Mouse (Mus musculus) thymus, postnatal 0 days (tissue): ENCODE data around the gene Sowaha. TPM values are rescaled to one million over a fixed set of nuclear protein-coding genes. Genes with fewer than 3 reads are reported as not detected.
A peak's percentile ranks its signal among the peaks of the same experiment; 100 is the strongest.

Experiments
- DNase-seq: peaks from one replicate; pipeline ENCODE4 v3.0.0-alpha.2; 2015; ENCODE audit warnings: low spot score
- polyA plus RNA-seq: library from polyadenylated mRNA; unstranded; fragments of >200 nt; fragmentation: Nextera tagmentation; extraction: Ambion mirVana; gene quantifications from 2 replicates; pipeline ENCODE4 v1.2.1, GENCODE M21; 2015

Sowaha gene
- polyA plus RNA-seq, 1 experiment from 2014 or later, result 0.05 TPM

- no peak for DNase-seq
These were observed 25.1 kb upstream of the Sowaha start for GRCm38 (mm10) chr11:53505026-53505663.

GRCm38 (mm10) chr11:53504376-53504775, 24.3 kb upstream of the Sowaha start:
- no peak for DNase-seq

- no peak for DNase-seq
These were observed 23.7 kb upstream of the Sowaha start for GRCm38 (mm10) chr11:53503738-53504137.

- no peak for DNase-seq
These were observed 22.1 kb upstream of the Sowaha start for GRCm38 (mm10) chr11:53502039-53502765.

- no peak for DNase-seq
These were observed 20.5 kb upstream of the Sowaha start for GRCm38 (mm10) chr11:53500569-53500968.

GRCm38 (mm10) chr11:53496946-53497345, 16.9 kb upstream of the Sowaha start:
- DNase-seq, result peak; percentile 85

GRCm38 (mm10) chr11:53495417-53495816, 15.3 kb upstream of the Sowaha start:
- DNase-seq, result no peak

GRCm38 (mm10) chr11:53493243-53493955, 13.3 kb upstream of the Sowaha start:
- DNase-seq, result no peak

- DNase-seq, result no peak
These were observed 11.9 kb upstream of the Sowaha start for GRCm38 (mm10) chr11:53491954-53492401.

- DNase-seq, result no peak
These were observed 9.3 kb upstream of the Sowaha start for GRCm38 (mm10) chr11:53489421-53489820.

- no peak for DNase-seq
These were observed 8.9 kb upstream of the Sowaha start for GRCm38 (mm10) chr11:53489007-53489406.

GRCm38 (mm10) chr11:53486822-53487594, 6.9 kb upstream of the Sowaha start:
- DNase-seq, result no peak

GRCm38 (mm10) chr11:53486351-53486750, 6.3 kb upstream of the Sowaha start:
- no peak for DNase-seq

GRCm38 (mm10) chr11:53485719-53486118, 5.6 kb upstream of the Sowaha start:
- DNase-seq, result peak; percentile 16

GRCm38 (mm10) chr11:53483159-53483891, 3.3 kb upstream of the Sowaha start:
- DNase-seq, result no peak

GRCm38 (mm10) chr11:53481088-53481730, 1.1 kb upstream of the Sowaha start:
- DNase-seq, result no peak

- DNase-seq, result no peak
These were observed 797 bp downstream of the Sowaha start for GRCm38 (mm10) chr11:53479171-53479782.

- no peak for DNase-seq
These were observed 1.5 kb downstream of the Sowaha start for GRCm38 (mm10) chr11:53478383-53479170.

- no peak for DNase-seq
These were observed 2.2 kb downstream of the Sowaha start for GRCm38 (mm10) chr11:53477833-53478232.
